Mouse (Mus musculus) brown adipose tissue, adult 24 weeks (tissue): Measurements from ENCODE around the gene Nr1i3. TPM values are rescaled to one million over a fixed set of nuclear protein-coding genes. Genes with fewer than 3 reads are reported as not detected.
"Not testable (repeated sequence)": the region's sequence is repeated elsewhere in the genome, so short reads cannot be mapped to it uniquely, and the experiment has no call there.

ENCODE experiments used
- H3K27ac ChIP-seq: fragments of 200-500 bp; replicated peaks from 2 replicates; pipeline ENCODE4 v1.5.1; 2012; ENCODE audit warnings: low read depth, mild to moderate bottlenecking, low read length
- H3K4me1 ChIP-seq: fragments of 200-500 bp; 2 replicates; pipeline ENCODE4 v1.6.1; 2012; ENCODE audit warnings: low read length, mixed read lengths; ENCODE audit not compliant: control insufficient read depth, insufficient read depth, insufficient read length
- H3K4me3 ChIP-seq: fragments of 200-500 bp; 2 replicates; pipeline ENCODE4 v1.5.1; 2012; ENCODE audit warnings: low read depth, mild to moderate bottlenecking, low read length, moderate library complexity; ENCODE audit not compliant: insufficient read depth
- polyA plus RNA-seq: library from polyadenylated mRNA; stranded (reverse); fragments of >200 nt; gene quantifications from 2 replicates; pipeline ENCODE4 v1.2.4, GENCODE M21; 2012; ENCODE audit not compliant: missing spikeins, insufficient read depth, insufficient read length

Gene Nr1i3
- polyA plus RNA-seq, 1 experiment = not detected

DNA sequence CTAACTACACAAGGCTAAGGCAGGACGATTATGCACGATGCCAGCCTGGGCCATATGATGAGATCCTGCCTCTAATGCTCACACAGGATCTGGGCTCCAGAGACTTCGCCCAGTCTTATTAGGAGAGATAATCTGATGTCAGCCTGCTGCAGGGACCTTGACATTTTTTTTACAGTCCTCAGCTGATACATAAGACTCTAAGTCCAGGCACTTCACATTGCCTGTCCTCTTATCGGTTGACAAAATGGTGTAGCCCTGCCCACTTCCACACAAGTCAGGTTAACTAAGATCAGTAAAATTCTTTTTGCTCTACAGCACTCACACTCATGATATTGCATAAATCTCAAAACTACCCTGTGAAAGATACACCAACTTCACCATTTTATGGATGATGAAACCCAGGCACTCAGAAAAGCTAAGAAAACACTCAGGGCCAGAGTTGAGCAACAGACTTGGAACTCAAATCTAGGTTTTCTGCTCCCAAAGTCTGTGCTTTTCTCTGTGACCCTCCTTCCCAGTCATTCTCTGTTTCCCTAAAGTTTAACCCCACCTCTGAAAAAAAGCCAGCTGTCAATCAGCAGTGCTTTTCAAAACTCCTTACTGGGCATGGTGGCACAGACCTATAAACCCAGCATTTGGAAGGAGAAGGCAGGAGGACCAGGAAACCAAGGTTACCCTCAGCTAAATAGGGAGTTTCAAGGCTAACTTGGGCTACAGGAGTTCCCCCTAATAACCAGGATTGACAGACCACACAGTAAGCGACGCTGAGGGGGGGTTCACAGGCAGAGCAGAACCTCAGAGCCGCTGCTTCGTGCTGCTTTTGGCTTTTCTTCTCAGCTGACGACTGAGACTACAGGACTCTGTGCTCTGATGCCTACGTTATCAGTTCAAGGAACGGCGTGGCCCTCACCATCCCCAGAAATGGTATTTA lies 19.3 kb downstream of the Nr1i3 start:
- Histone ChIP-seq H3K27ac (peak overlapping the region; percentile 58), H3K4me3 (peak overlapping the region; percentile 47), H3K4me1 (peaks cover 3% of the 10 kb centered on the region)

DNA sequence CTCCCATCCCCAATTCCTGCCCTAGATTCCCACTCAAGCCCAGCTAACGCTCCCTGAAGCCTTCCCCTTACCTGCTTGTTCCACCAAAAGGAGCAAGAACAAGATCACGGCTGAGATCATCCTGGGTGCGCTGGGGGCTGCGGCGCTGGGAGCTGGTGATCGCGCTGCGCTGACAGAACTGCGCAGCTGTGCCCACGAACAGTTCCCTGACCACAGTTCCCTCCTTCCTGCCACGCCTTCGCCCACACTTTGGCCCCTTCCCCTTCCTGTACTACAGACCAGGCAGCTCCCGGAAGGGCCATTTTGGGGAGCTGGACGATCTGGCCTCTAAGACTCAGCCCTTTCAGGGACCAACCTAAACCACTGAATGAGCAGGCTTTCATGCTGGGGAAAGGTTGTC lies 20.4 kb downstream of the Nr1i3 start, which contains the start of gene Fcer1g:
TSS of gene Fcer1g (minus strand) at position 240 of the 400 bp plus-strand sequence.
- Histone ChIP-seq H3K27ac (peak within 1 kb of the TSS; percentile 58), H3K4me1 (peaks cover 3% of the 10 kb centered on the region), H3K4me3 (peak within 1 kb of the TSS; percentile 47)

DNA sequence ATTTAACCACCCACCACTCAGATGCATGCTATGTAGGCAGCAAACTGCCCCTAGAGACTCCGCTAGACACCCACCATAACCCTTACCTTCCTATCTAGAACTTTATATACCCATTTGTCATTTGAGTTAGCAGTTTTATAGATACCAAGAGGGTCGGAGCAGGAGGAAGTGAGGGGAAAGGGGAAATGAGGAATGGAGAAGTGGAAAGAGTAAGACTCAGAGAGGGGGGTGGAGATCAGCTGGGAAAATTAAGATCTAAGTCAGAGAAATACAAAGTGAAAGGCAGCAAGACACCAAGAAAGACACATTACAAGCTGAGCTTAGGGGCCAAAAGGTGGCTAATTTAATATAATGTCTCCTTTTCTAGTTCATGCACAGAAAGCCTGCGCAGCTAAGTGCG lies 20.8 kb downstream of the Nr1i3 start:
- peak overlapping the region; percentile 54; the same call in 1 of the 2 replicates for H3K27ac ChIP-seq
- peaks cover 3% of the 10 kb centered on the region for H3K4me1 ChIP-seq
- no peak overlapping the region for H3K4me3 ChIP-seq

DNA sequence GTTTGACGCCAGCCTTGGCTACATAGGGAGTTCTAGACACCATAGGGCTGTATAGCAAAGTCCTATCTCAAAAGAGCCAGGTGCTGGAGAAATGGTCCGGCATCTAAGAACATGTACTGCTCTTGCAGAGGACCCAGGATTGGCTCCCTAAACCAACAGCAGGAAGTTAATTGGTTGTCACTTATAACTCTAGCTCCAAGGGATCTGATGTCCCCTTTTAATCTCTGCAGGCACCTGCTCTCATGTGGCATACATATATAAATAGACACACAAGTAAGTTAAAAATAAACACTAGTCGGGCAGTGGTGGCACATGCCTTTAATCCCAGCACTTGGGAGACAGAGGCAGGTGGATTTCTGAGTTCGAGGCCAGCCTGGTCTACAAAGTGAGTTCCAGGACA lies 22.0 kb downstream of the Nr1i3 start:
- Histone ChIP-seq H3K27ac (no peak overlapping the region), H3K4me3 (no peak overlapping the region), H3K4me1 (peaks cover 3% of the 10 kb centered on the region)

DNA sequence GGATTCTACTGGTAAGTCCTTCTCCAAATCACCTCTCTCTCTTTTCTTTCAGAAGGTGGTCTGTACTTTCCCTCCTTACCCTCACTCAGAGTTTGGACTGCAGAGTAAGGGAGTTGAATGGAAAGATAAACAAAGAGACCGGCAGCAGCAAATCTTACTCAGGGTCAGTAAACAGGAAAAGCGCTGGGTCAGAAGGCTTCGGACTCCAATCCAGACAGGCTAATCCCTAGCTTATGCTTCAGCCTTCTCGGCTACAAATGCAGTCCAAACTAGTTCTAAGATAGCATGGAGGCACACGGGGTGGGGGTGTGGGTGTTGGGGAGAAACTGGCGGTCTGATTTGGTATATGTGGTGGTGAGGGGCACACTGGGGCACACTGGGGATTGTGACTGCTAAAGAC lies 23.7 kb downstream of the Nr1i3 start:
- Histone ChIP-seq H3K4me3 (no peak overlapping the region), H3K4me1 (peaks cover 3% of the 10 kb centered on the region), H3K27ac (no peak overlapping the region)

DNA sequence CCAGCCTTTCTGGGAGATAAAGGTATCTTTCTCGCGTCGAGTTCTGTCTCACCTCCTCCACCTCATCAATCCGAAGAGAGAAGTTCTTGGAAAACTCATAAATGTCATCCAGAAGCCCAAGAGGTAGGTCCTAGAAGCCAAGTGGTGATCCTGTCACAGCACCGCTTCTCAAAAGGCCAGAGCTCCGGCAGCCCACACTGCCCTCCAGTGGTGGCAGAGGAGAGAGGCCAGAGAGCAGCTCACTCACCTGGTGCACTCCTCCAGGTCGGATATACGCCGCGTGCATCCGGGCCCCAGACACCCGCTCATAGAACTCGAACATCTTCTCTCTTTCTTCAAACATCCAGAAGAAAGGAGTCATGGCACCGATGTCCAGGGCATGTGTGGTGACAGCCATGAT lies 24.7 kb downstream of the Nr1i3 start:
- no peak overlapping the region for H3K27ac ChIP-seq

DNA sequence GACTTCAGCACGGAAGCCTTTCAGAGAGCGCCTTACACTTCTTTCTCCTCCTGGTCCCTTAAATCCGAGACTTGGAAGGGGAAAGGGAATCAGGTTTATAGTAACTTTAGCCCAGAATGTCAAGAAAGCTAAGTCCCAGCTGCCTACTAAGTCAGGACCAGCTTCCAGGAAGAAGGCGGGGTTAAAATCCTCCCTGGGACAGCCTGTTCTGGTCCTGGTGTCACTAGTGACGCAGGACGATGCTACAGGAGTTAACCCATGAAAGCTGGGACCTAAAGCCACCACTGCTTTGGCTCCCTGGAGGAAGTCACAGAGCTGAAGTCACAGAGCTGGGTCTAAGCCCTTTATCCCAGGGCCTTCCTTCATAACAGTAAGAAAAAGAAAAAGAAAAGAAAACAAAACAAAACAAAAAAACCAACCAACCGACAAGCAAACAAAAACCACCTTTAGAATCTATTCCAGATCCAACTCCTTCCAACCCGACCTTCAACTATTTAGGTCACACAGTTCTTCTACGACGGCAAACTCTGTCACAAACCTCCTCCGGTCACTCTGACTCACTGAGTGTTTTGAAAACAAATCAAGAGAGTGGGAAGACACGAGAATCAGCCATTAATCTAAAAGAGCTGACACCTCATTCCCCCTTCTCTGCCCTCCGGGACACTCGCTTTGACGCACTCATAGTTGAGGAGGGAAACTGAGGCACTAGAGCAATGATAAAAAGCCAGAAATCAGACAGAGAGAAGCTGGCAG lies 26.4 kb downstream of the Nr1i3 start:
- Histone ChIP-seq H3K4me3 (no peak overlapping the region), H3K27ac (peak overlapping the region; percentile 73), H3K4me1 (no peaks in the 10 kb centered on the region; the same call in 1 of the 2 replicates)

More for the DNA sequence above, 24.7 kb downstream of the Nr1i3 start:
- no peaks in the 10 kb centered on the region; the same call in 1 of the 2 replicates for H3K4me1 ChIP-seq
- no peak overlapping the region for H3K4me3 ChIP-seq

DNA sequence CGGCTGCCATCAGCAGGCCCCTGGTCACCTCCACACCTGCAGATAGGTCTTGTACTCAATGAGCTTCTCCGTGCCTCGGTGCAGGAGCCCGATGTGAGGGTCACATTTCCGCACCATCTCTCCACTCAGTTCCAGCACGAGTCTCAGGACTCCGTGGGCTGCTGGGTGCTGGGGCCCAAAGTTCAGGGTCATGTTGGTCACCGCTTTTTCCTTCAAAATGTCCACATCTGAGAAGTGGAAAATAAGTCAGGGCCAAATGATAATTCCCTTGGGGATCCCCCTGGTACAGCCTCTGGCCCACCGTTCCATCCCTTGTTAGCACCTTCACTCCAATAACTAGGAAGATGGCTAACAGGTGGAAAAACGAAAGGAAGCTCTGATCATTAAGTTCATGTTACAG lies 27.1 kb downstream of the Nr1i3 start:
- Histone ChIP-seq H3K4me3 (no peak overlapping the region), H3K4me1 (no peaks in the 10 kb centered on the region; the same call in 1 of the 2 replicates), H3K27ac (peak overlapping the region; percentile 73)

DNA sequence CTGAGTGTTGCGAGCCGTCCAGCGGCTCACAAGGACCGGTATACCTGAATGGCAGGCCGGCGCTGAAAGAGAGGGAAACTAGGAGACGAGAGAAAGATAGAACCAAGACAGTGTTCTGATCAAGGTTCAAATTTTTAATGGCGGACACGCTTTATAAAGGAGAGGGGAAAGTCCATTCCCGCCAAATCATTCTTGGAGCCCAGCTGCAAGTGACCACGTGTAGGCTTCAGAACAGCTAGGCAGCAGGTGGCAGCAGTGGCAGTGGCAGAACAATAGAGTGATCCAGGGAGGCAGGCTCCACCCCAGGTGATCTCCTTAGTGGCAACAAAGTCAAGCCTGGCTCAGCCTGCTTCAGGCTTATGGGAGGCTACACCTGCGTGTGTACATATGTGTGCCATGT lies 28.2 kb downstream of the Nr1i3 start:
- H3K4me1 ChIP-seq, H3K4me3 ChIP-seq, H3K27ac ChIP-seq: not testable (repeated sequence)

DNA sequence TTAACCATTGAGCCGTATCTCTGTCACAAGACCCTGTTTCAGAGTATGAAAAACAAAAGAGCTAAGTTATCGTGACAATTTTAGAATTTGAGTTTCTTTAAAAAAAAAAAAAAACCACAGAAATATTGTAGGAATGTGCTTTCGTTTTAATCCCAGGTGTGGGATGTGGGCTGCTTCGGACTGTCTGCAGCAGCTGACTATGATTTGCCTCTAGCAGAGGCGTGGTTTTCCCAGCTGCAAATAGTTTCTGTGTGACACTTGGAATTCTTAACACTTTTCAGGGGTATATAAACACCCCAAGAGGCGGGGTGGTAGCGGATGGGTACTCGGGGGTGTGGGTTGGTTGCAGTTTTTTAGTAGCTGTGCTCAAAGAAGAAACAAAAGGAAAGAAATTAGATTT lies 31.6 kb downstream of the Nr1i3 start:
- Histone ChIP-seq H3K4me1 (peaks cover 11% of the 10 kb centered on the region), H3K4me3 (peak overlapping the region; percentile 85; the same call in 1 of the 2 replicates), H3K27ac (no peak overlapping the region)

DNA sequence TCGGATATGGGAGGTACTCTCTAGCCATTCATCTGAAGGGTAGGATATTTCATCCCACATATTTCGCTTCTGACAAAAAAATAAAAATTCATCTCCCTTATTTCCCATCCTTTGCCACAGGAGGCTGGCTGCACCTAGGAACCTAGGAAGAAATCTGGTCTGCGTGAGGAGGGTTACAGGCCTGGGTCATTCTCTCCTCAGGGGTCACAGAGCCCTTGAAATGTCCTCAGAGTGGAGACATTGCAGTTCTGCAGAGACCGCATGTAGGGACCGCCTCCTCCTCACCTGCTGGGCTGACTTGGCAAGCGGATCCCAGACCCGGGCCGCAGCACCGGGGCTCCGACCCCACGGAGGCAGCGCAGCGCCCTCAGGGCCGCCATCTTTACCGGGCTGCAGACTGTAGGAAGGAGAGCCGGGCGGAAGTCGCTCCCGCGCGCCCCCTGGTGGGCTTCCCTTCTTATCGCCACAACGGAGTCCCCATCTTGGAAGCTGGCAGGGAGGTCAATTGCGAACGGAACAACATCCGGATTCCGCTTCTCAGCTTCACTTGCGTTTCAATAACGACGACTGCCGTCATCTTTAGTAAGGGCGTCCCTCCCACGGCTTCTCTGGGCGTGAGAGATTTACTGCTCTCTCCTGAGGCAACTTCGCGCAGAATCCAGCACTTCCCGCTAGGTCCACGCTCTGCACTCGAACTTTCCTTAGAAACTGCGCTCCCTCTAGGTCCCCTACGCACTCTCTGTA lies 33.1 kb downstream of the Nr1i3 start:
- Histone ChIP-seq H3K4me1 (peaks cover 13% of the 10 kb centered on the region), H3K27ac (peak overlapping the region; percentile 97), H3K4me3 (peak overlapping the region; percentile 85)

DNA sequence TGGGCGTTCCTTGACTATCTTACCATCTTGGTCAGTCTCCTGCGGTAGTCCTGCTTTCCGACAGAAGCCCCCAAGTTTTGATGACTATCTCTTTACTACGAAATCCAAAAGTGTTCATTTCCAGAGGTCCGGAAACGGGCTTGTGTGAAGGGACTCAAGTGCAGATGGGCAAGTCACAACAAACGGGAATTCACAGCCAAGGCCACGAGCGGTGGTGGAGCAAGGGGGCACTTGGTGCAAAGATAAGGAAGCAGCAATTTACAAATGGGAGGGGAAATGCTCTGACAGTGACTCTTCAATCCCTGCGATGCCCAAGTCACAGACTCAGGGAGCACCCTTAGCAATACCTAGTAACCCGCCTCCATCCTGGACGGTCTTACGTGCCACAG lies 33.7 kb downstream of the Nr1i3 start:
- Histone ChIP-seq H3K27ac (peak overlapping the region; percentile 86), H3K4me3 (peak overlapping the region; percentile 48), H3K4me1 (peaks cover 16% of the 10 kb centered on the region)

DNA sequence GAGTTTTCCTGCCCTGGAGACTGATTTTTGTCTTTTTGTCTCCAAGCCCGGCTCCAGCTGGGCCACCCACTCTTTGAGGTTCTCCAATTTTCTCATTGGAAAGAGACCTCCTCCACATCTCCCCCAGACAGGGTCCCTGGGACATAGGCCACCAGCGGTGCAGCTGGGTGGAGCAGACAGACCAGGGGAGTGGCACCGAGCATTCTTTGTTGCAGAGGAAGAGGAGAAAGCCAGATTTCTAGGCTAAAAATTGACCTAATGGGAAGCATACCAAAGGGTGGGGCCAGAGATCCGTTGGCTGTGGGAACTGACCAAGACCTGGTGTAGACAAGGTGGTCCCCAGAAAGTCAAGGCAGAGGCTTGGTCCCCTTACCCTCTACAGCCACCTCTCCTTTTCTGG lies 34.1 kb downstream of the Nr1i3 start:
- Histone ChIP-seq H3K27ac (peak overlapping the region; percentile 86), H3K4me3 (peak overlapping the region; percentile 48), H3K4me1 (peaks cover 16% of the 10 kb centered on the region)

DNA sequence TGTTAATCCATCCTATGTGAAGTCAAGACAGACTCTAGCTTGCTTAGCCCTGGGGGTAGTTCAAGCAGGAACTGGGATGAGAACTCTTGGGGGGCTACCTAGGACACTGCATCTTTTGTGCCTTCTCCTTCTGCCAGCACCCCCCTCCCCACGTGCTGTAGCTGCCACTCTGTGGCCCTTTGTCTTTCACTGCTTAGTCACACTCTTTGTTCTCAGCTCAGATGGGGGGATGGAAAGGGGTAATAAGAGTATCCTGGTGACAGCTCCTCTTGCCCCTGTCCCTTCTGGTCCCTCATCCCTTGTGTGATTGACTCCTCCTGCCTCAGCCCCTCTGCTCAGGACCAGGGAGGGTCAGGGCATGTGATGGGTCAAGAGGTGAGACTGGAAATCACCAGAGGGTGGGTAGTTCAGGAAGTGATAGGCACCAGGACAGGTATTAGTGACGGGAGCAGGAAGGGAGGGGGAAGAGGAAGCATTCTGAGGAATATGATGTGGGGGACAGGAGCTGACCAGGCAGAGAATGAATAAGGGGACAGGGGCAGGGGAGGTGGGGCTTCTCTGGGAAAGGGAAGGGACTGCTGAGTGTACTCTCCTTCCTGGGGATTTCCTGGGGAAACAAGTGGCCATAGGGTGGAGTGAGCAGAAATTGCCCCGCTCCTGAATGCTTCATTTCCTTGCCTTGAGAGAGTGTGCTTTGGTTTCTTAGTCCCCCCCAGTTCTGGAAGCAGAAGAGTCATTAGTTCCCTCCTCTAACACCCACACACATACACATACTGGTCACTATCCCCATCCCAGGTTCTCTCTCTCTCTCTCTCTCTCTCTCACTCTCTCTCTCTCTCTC lies 34.8 kb downstream of the Nr1i3 start:
- no peak overlapping the region; the same call in 1 of the 2 replicates for H3K4me3 ChIP-seq
- H3K4me1 ChIP-seq = peaks cover 16% of the 10 kb centered on the region
- H3K27ac ChIP-seq = peak overlapping the region; percentile 86
